Mouse (Mus musculus): Measurements from ENCODE around the gene Nanos1.
A peak's percentile ranks its signal among the peaks of the same experiment; 100 is the strongest.

The Nanos1 gene

GRCm38 (mm10) chr19:60755438-60756191 lies at the start of gene Nanos1:
Gene Nanos1 (plus strand): TSS chr19:60755987.
- DNase-seq: peak; percentile 95 to 97

DNA sequence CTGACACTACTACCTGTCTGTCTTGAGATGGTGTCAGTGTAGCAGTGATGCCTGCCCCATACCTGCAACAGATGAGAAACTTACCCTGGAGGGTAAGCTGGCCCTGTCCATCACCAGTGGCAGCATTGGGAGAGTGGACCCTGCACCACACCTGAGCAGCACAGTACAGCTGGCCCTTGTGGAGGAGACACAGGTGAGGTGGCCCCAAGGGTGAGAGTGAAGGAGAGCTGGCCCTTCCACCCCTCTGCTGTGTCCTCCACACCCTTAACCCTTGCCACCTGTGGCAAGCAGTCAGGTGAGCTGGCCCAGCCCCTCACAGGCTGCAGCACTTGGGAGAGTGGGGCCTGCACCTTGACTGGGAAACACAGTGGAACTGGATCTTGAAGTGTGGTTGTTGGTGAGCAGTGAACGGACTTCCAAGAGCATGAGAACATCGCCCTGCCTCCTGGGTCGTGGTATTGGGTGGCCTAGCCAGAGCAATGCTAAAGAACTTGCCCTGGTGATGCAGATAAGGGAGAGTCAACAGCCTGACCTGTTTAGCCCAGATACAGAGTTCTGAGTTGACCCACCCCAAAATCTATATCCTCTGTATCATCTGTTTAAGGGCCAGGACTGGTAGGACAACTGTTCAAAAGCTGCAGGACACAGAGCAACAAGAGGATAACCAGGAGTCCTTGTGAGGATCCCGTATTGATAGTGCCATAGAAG lies 46.4 kb upstream of the Nanos1 start:
- no peak for DNase-seq

GRCm38 (mm10) chr19:60710196-60710595 lies 45.6 kb upstream of the Nanos1 start:
- DNase-seq: no peak

- DNase-seq: no peak
Observed at GRCm38 (mm10) chr19:60712577-60712976, 43.2 kb upstream of the Nanos1 start.

DNA sequence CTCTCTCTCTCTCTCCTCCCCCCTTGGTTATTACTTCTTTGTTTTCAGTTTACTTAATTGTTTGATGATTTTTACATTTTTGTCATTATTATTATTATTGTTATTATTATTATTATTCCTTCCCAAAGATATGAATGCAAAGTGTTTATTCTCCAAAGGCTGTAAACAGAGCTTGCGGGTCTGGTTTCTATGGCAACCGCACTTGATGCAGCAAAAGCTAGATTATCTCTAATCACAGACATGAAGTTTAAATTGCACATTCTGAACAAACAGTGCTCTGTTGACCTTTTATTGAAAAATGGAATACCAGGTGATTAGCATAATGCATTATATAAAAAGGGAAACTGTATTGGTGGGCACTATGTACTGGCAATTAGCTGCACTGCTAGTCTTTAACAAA lies 39.4 kb upstream of the Nanos1 start:
- no peak for DNase-seq

GRCm38 (mm10) chr19:60730281-60730852 lies 25.4 kb upstream of the Nanos1 start:
- DNase-seq: peak; percentile 62 to 73

DNA sequence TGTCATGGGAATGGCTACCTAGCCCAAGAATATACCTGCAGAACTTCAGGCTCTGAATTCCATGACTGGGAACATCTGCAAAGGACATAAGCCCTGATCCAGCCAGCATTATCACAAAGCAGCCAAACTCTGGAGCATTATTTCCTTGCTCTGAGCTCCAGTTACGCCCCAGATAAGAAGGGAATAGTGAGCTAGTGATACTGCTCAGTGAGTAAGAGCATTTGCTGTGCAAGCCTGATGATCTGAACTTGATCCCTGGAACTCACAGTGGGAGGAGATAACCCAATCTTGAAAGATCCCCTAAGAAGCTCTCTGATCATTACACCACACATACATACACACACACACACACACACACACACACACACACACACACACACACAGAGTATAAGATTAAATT lies 24.5 kb upstream of the Nanos1 start:
- no peak for DNase-seq

DNA sequence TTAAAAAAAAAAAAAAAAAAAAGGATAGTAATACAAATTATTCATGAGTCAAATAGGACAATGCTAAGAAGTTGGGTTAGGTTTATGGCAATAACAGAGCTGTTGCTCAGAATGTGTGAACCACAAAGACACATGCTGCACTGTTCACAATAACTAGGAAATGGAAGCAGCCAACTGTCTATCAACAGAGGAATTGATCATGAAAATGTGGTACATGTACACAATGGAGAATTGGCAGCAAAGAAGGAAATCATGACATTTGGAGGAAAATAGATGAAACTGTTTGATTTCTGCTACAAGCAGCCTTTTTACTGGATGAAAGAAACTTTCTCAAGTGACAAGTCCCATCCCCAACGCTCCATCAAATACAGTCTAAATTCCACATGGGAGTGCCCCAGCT lies 23.8 kb upstream of the Nanos1 start:
- no peak for DNase-seq

- no peak for DNase-seq
Observed at GRCm38 (mm10) chr19:60740560-60740959, 15.2 kb upstream of the Nanos1 start.

- DNase-seq: no peak
Observed at GRCm38 (mm10) chr19:60743767-60744547, 11.8 kb upstream of the Nanos1 start.

- no peak for DNase-seq
Observed at GRCm38 (mm10) chr19:60747801-60748200, 8.0 kb upstream of the Nanos1 start.

GRCm38 (mm10) chr19:60756192-60757098 lies 658 bp downstream of the Nanos1 start:
- peak; percentile 71 to 75 for DNase-seq

- no peak for DNase-seq
Observed at GRCm38 (mm10) chr19:60757099-60757785, 1.5 kb downstream of the Nanos1 start.

DNA sequence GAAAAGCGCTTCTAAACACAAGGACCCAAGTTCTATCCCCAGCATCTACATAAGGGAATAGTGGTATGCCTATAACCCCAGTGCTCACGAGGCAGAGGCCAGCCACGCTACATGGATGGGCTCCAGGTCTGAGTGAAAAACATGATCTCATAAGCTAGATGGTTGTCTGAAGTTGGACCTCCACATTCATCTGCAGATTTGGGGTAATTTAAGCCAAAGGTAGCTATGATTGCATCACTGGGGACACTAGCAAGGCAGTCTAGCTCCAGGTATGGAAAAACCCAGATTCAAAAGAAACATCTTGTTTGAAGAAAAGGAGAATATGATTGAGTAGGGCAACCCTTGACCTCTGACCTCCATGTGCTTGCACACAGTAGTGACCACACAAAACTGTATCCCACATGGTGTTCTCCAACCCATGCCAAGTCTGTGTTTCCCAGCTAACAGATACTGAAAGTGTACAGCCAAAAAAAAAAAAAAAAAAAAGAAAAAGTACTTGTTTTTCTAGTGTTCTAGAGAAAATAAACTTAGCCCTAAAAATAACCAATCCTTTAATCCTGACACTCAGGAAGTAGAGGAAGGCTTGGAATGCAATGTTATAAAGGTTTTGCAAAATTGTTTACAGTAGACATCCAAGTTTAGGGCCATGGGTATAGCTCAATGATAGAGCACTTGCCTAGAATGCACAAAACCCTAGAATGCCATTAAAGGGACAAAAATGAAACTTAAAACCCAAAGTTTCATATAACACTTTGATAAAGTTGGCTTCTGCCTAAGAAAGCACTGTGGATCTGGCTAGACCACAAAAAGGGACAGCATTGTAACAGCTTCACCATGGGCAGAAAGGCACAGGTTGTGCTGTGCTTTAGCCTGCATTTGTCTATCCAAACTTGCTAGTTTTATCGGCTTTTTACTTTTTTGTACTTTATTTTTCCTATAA lies 3.4 kb downstream of the Nanos1 start:
- peak in 1 of 2 experiments; percentile 14 for DNase-seq

GRCm38 (mm10) chr19:60773366-60773765 lies 17.6 kb downstream of the Nanos1 start:
- no peak for DNase-seq

GRCm38 (mm10) chr19:60782034-60782433 lies 26.2 kb downstream of the Nanos1 start:
- DNase-seq: no peak

- no peak for DNase-seq
Observed at GRCm38 (mm10) chr19:60784712-60785111, 28.9 kb downstream of the Nanos1 start.

DNA sequence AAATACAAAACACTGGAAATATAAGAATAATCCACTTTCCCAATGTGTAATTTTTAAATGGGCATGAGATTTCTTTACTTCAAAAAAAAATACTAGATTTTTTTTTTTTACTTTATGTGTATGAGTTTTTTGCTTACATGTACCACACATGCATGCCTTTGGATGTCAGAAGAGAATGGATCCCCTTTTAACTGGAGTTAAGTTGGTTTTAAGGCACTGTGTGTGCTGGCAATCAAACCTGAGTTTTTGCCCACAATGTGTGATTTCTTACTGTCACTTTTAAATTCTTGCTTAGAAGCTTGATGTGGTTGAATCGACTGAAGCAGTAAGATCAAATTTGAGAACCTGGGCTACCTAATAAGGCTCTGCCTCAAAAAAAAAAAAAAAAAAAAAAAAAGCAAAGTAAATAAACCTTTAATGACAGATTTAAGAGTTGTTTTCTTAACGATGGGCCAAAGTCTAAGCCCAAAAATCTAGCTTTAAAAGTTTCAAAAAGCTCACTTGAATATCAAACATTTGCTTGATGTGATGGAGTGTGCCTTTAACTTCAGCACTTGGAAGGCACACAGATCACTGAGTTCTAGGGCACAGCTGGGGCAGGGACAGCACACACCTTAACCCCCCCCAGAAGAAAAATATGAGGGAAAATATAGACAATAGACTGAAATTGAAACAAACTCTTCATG lies 31.8 kb downstream of the Nanos1 start:
- DNase-seq: no peak

GRCm38 (mm10) chr19:60788214-60788960 lies 32.6 kb downstream of the Nanos1 start:
- DNase-seq: no peak
